Mouse (Mus musculus) granulocyte monocyte progenitor cell, adult 5-6 weeks (primary cell): ENCODE measurements around the gene D930048N14Rik. TPM values are rescaled to one million over a fixed set of nuclear protein-coding genes. Genes with fewer than 3 reads are reported as not detected.
"Not testable (repeated sequence)": the region's sequence is repeated elsewhere in the genome, so short reads cannot be mapped to it uniquely, and the experiment has no call there.

Experiments
- ATAC-seq: replicated peaks from 2 replicates; pipeline ENCODE4 v1.8.0; 2016; ENCODE audit warnings: mild to moderate bottlenecking, moderate TSS enrichment, inconsistent platforms; ENCODE audit not compliant: poor library complexity, severe bottlenecking
- total RNA-seq, 2 experiments: library from RNA; stranded (forward) in 1 of 2; stranded (reverse) in 1 of 2; fragments of 200-712, 200-1000 nt in 1 of 2; fragments of >200 nt in 1 of 2; fragmentation: Nextera tagmentation in 1 of 2; gene quantifications; 2 replicates each; pipeline ENCODE4 v1.2.3; 2014 to 2017

The D930048N14Rik gene
- total RNA-seq, 2 experiments from 2014 or later: 0.15 TPM; not detected in 1

GRCm38 (mm10) chr11:51627425-51627824 is 23.3 kb upstream of the D930048N14Rik start:
- no peak for ATAC-seq

GRCm38 (mm10) chr11:51627907-51628306 is 22.8 kb upstream of the D930048N14Rik start:
- ATAC-seq: no peak

- ATAC-seq: no peak
Measured at GRCm38 (mm10) chr11:51629651-51630314, 21.0 kb upstream of the D930048N14Rik start.

- ATAC-seq: peak; percentile 33
Measured at GRCm38 (mm10) chr11:51632130-51632753, 18.5 kb upstream of the D930048N14Rik start.

- not testable (repeated sequence) for ATAC-seq
Measured at GRCm38 (mm10) chr11:51633200-51633599, 17.6 kb upstream of the D930048N14Rik start.

- no peak for ATAC-seq
Measured at GRCm38 (mm10) chr11:51633721-51634120, 17.0 kb upstream of the D930048N14Rik start.

GRCm38 (mm10) chr11:51635127-51635524 is 15.6 kb upstream of the D930048N14Rik start:
- no peak for ATAC-seq

- ATAC-seq: peak; percentile 36
Measured at GRCm38 (mm10) chr11:51635525-51636322, 15.0 kb upstream of the D930048N14Rik start, which contains the start of gene Rmnd5b. Gene Rmnd5b (minus strand): TSS chr11:51635896.

GRCm38 (mm10) chr11:51636323-51636684 is 14.4 kb upstream of the D930048N14Rik start:
- ATAC-seq: peak; percentile 43

- ATAC-seq: peak; percentile 85
Measured at GRCm38 (mm10) chr11:51637971-51638414, 12.8 kb upstream of the D930048N14Rik start.

- ATAC-seq: no peak
Measured at GRCm38 (mm10) chr11:51638497-51638896, 12.3 kb upstream of the D930048N14Rik start.

GRCm38 (mm10) chr11:51640748-51641147 is 10.0 kb upstream of the D930048N14Rik start:
- ATAC-seq: no peak

- no peak for ATAC-seq
Measured at GRCm38 (mm10) chr11:51643202-51643601, 7.6 kb upstream of the D930048N14Rik start.

GRCm38 (mm10) chr11:51643761-51644160 is 7.0 kb upstream of the D930048N14Rik start:
- peak; percentile 58 for ATAC-seq

- ATAC-seq: peak; percentile 89
Measured at GRCm38 (mm10) chr11:51644217-51644616, 6.5 kb upstream of the D930048N14Rik start.

GRCm38 (mm10) chr11:51645293-51645692 is 5.5 kb upstream of the D930048N14Rik start:
- ATAC-seq: no peak

GRCm38 (mm10) chr11:51646245-51646644 is 4.5 kb upstream of the D930048N14Rik start:
- ATAC-seq: no peak

GRCm38 (mm10) chr11:51646751-51647667 is 3.7 kb upstream of the D930048N14Rik start:
- ATAC-seq: no peak

- no peak for ATAC-seq
Measured at GRCm38 (mm10) chr11:51648566-51648965, 2.2 kb upstream of the D930048N14Rik start.
